Mouse (Mus musculus) midbrain, embryonic 10.5 days (tissue): ENCODE results near the gene Irs1. TPM values are rescaled to one million over a fixed set of nuclear protein-coding genes. Genes with fewer than 3 reads are reported as not detected.

ENCODE experiments used
- DNase-seq: peaks from one replicate; pipeline ENCODE4 v3.0.0-alpha.2; 2017; ENCODE audit warnings: low spot score
- H3K27ac ChIP-seq: fragments of 300-500 bp; sonication (generic); replicated peaks from 2 replicates; pipeline ENCODE4 v1.5.1; 2016; ENCODE audit warnings: mild to moderate bottlenecking
- H3K27me3 ChIP-seq: fragments of 300-500 bp; sonication (generic); 2 replicates; pipeline ENCODE4 v1.6.1; 2016; ENCODE audit warnings: low read depth, mild to moderate bottlenecking; ENCODE audit not compliant: poor library complexity, severe bottlenecking
- H3K36me3 ChIP-seq: fragments of 300-500 bp; sonication (generic); 2 replicates; pipeline ENCODE4 v1.6.1; 2016; ENCODE audit warnings: mild to moderate bottlenecking, moderate library complexity
- H3K4me1 ChIP-seq: fragments of 300-500 bp; sonication (generic); 2 replicates; pipeline ENCODE4 v1.6.1; 2016
- H3K4me3 ChIP-seq: fragments of 300-500 bp; sonication (generic); 2 replicates; pipeline ENCODE4 v1.5.1; 2016; ENCODE audit warnings: mild to moderate bottlenecking, moderate library complexity
- H3K9me3 ChIP-seq: fragments of 300-500 bp; sonication (generic); replicated peaks from 2 replicates; pipeline ENCODE4 v1.6.1; 2016; ENCODE audit warnings: mild to moderate bottlenecking
- WGBS: fragments of 180-500 bp; shearing (Covaris S2); methylation state at CpG from one replicate; pipeline ENCODE4 v1.1.7; 2016; 5-methylcytosine and 5-hydroxymethylcytosine counted together
- polyA plus RNA-seq: library from polyadenylated mRNA; unstranded; fragments of >200 nt; fragmentation: Nextera tagmentation; extraction: Ambion mirVana; gene quantifications from 2 replicates; pipeline ENCODE4 v1.2.1, GENCODE M21; 2016

The Irs1 gene
- polyA plus RNA-seq, 1 experiment from 2014 or later: 7.3 TPM

DNA sequence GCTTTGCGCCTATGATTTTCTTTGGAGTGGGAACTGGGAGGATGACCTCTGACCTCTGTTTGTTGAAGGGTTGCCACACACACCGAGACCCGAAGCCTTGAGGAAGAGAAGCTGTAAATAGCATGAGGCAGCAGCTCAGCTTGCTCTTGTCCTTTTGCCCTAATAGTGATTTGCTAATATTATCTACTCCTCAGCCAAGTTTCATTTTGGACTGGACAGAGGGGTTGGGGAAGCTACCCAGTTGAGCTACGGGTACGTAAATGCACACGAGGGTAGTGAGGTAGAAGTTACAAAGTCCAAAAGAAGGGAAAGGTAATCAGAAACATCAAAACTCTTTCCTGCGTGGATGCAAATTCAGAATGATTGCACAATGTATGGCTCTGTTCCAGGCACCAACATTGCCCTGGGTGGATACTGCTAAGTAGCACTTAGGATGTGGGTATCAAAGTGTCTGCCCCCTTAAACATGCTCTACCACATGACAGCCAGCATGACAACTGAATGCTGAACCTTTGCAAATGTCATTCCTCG, 107.2 kb downstream of the Irs1 start:
- WGBS: 80% methylated on average over 8 of the region's 8 CpGs
- H3K36me3 ChIP-seq: no peaks in the 10 kb centered on the region
- no peaks in the 10 kb centered on the region for H3K27me3 ChIP-seq
- H3K4me1 ChIP-seq: no peaks in the 10 kb centered on the region
- H3K27ac ChIP-seq: no peak overlapping the region
- no peaks in the 10 kb centered on the region for H3K9me3 ChIP-seq
- DNase-seq: no peak
- no peak overlapping the region for H3K4me3 ChIP-seq

Other genes starting within 250 kb of the Irs1 start
- gene Gm9747, start 58.3 kb downstream of the Irs1 start, polyA plus RNA-seq: 21.8 and 22.8 TPM in 2 replicates
- gene Rhbdd1, start 25.0 kb upstream of the Irs1 start, polyA plus RNA-seq: 8.8 and 9.9 TPM in 2 replicates